Mouse (Mus musculus) hindbrain, embryonic 11.5 days (tissue): ENCODE data around the gene Olfr273. TPM values are rescaled to one million over a fixed set of nuclear protein-coding genes. Genes with fewer than 3 reads are reported as not detected.

Source experiments
- polyA plus RNA-seq: library from polyadenylated mRNA; unstranded; fragments of >200 nt; fragmentation: Nextera tagmentation; extraction: Ambion mirVana; gene quantifications from 2 replicates; pipeline ENCODE4 v1.2.1, GENCODE M21; 2014

The Olfr273 gene
- polyA plus RNA-seq, 1 experiment from 2014 or later: not detected

Other genes with a start within 250 kb of the Olfr273 start
- gene Olfr275, start 44.6 kb downstream of the Olfr273 start, polyA plus RNA-seq: not detected in 2 replicates
- not detected in 2 replicates for gene Olfr272, start 59.9 kb upstream of the Olfr273 start, polyA plus RNA-seq
- not detected in 2 replicates for gene Olfr270, start 105.3 kb upstream of the Olfr273 start, polyA plus RNA-seq
- not detected in 2 replicates for gene Nipsnap3a, start 130.0 kb upstream of the Olfr273 start, polyA plus RNA-seq
- gene Nipsnap3b, start 152.6 kb upstream of the Olfr273 start, polyA plus RNA-seq: 129 and 132 TPM in 2 replicates